11 mouse cellular contexts compared by ENCODE assay signal in the genomic region with DNA sequence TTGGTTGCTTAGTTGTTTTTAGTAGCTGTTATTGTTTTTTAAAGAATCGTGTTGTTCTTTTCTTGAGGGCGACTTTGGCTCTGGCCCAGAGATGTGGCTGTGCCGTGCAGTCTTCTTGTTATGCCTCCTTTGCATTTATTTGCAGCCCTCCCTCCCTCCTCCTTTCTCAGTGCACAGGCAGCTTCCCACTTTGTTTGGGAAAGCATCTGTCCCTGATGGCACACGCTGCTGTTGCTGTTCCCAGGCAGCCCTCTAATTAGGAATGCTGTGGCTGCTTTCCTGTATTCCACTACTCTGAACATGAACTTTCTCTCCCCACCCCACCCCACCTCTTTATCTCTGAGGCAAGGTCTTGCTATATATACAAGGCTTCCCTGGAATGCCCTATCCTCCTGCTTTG. TPM values are rescaled to one million over a fixed set of nuclear protein-coding genes. Genes with fewer than 3 reads are reported as not detected.
DNase-seq lines count a peak whose midpoint lies in the region; ATAC-seq lines count a peak whose summit lies in the region.
"Had no signal": no experiment of that assay in that cellular context is flagged by ENCODE, and none has a peak within 500 bp of the region (broad histone marks: within the 10 kb centered on the region; RNA-seq: fewer than 3 reads in every experiment).

No protein-coding gene starts in this region.

- H3K4me1 ChIP-seq in forebrain, embryonic 15.5 days, result peaks cover 35% of the 10 kb centered on the region
- H3K4me1 ChIP-seq in midbrain, embryonic 12.5 days, result peaks cover 36% of the 10 kb centered on the region
- H3K4me1 ChIP-seq in intestine, embryonic 15.5 days (replicated peaks), result peaks cover 17% of the 10 kb centered on the region

- peak; percentile 82 to 83 for DNase-seq in layer of hippocampus, adult 18-20 months (ENCODE audit: low spot score in 2 of 2)
- DNase-seq in right cerebral cortex, postnatal 4 days, result peak; percentile 37
- no peak for DNase-seq in gastrocnemius, postnatal 14 days
- DNase-seq in urinary bladder, postnatal 4 days (ENCODE audit: low spot score in 2 of 2), result no peak
- DNase-seq: heart, postnatal 36 days had no signal

- no peak overlapping the region for H3K9ac ChIP-seq in forebrain, embryonic 15.5 days (replicated peaks)
- no peak overlapping the region for H3K9ac ChIP-seq in midbrain, embryonic 12.5 days (replicated peaks)
- no peak overlapping the region for H3K9ac ChIP-seq in intestine, embryonic 15.5 days
- H3K9ac ChIP-seq: limb, embryonic 12.5 days had no signal

- intact Hi-C loops in gastrocnemius, postnatal 14 days (cut with DNase I; ENCODE audit: low total_unique reads), result no loop called here

- peaks cover 12% of the 10 kb centered on the region; the same call in 1 of the 2 replicates for H3K36me3 ChIP-seq in forebrain, embryonic 15.5 days
- peaks cover 40% of the 10 kb centered on the region for H3K36me3 ChIP-seq in midbrain, embryonic 12.5 days
- no peaks in the 10 kb centered on the region for H3K36me3 ChIP-seq in intestine, embryonic 15.5 days
- H3K36me3 ChIP-seq: limb, embryonic 12.5 days had no signal

- H3K27ac ChIP-seq in forebrain, embryonic 15.5 days (replicated peaks), result peak overlapping the region; percentile 81
- peak overlapping the region; percentile 75 for H3K27ac ChIP-seq in midbrain, embryonic 12.5 days (replicated peaks)
- no peak overlapping the region for H3K27ac ChIP-seq in intestine, embryonic 15.5 days
- H3K27ac ChIP-seq: limb, embryonic 12.5 days had no signal

- H3K4me2 ChIP-seq in forebrain, embryonic 15.5 days (replicated peaks), result no peak overlapping the region
- H3K4me2 ChIP-seq in midbrain, embryonic 12.5 days (replicated peaks), result no peak overlapping the region
- H3K4me2 ChIP-seq in intestine, embryonic 15.5 days (replicated peaks), result no peak overlapping the region
- H3K4me2 ChIP-seq: limb, embryonic 12.5 days had no signal

- ATAC-seq in forebrain, embryonic 15.5 days (replicated peaks), result peak; percentile 83
- peak; percentile 79 for ATAC-seq in midbrain, embryonic 12.5 days (ENCODE audit: low FRiP score, low read depth)
- ATAC-seq in intestine, embryonic 15.5 days, result no peak

- WGBS in forebrain, embryonic 15.5 days, result 3% methylated on average over 4 of the region's 4 CpGs
- WGBS in midbrain, embryonic 12.5 days, result 27% methylated on average over 4 of the region's 4 CpGs
- 44% methylated on average over 4 of the region's 4 CpGs for WGBS in intestine, embryonic 15.5 days

- H3K27me3 ChIP-seq in forebrain, embryonic 15.5 days, result no peaks in the 10 kb centered on the region
- H3K27me3 ChIP-seq in midbrain, embryonic 12.5 days, result no peaks in the 10 kb centered on the region
- H3K27me3 ChIP-seq in intestine, embryonic 15.5 days (replicated peaks), result no peaks in the 10 kb centered on the region
- H3K27me3 ChIP-seq: limb, embryonic 12.5 days had no signal

- H3K9me3 ChIP-seq in forebrain, embryonic 15.5 days, result no peaks in the 10 kb centered on the region
- no peaks in the 10 kb centered on the region for H3K9me3 ChIP-seq in midbrain, embryonic 12.5 days
- H3K9me3 ChIP-seq in intestine, embryonic 15.5 days, result no peaks in the 10 kb centered on the region
- H3K9me3 ChIP-seq: limb, embryonic 12.5 days had no signal

- no peak overlapping the region for H3K4me3 ChIP-seq in forebrain, embryonic 15.5 days
- no peak overlapping the region for H3K4me3 ChIP-seq in midbrain, embryonic 12.5 days
- no peak overlapping the region for H3K4me3 ChIP-seq in intestine, embryonic 15.5 days (replicated peaks)
- H3K4me3 ChIP-seq: erythroblast, embryonic 14.5 days; limb, embryonic 12.5 days had no signal

RNA-seq across cellular contexts. Expression of gene Adcyap1r1, which starts 32.4 kb away (rescaled TPM):
- polyA plus RNA-seq in forebrain, embryonic 15.5 days (2015; fragmentation: Nextera tagmentation; extraction: Ambion mirVana), result 31.5 and 32.1 TPM in 2 replicates
- 100 to 1,000 TPM; 133 to 142 TPM for total RNA-seq in layer of hippocampus, adult 18-20 months (2021)
- 29.8 and 30.5 TPM in 2 replicates for polyA plus RNA-seq in midbrain, embryonic 12.5 days (2016; fragmentation: Nextera tagmentation; extraction: Ambion mirVana)
- 5.2 and 5.4 TPM in 2 replicates for polyA plus RNA-seq in intestine, embryonic 15.5 days (2015; fragmentation: Nextera tagmentation; extraction: Ambion mirVana)
- total RNA-seq in gastrocnemius, postnatal 14 days (2021), result 1 to 10 TPM; 2.7 to 4.0 TPM
- total RNA-seq: MEL had no signal
- polyA plus RNA-seq: erythroblast, embryonic 14.5 days had no signal

Comparison
In these comparisons a context has a peak if more than half of its experiments do, and no peak if none do; other contexts are left out.
1. DNase-seq: peak in layer of hippocampus, adult 18-20 months (2 of 2) and right cerebral cortex, postnatal 4 days (single experiment); none in gastrocnemius, postnatal 14 days (single experiment) and urinary bladder, postnatal 4 days (0 of 2).